Mouse (Mus musculus) 3T3-L1 (cell line): ENCODE measurements around the gene Plekhg1.

Source experiments
- DNase-seq: peaks from one replicate; pipeline ENCODE4 v3.0.0-alpha.2; 2015; ENCODE audit warnings: low read depth, low spot score

Gene Plekhg1

GRCm38 (mm10) chr10:4006296-4007015 lies 266.3 kb downstream of the Plekhg1 start:
- no peak for DNase-seq
